Mouse (Mus musculus): ENCODE data around the gene Me1. TPM values are rescaled to one million over a fixed set of nuclear protein-coding genes. Genes with fewer than 3 reads are reported as not detected.

Me1 gene
- total RNA-seq, 2 experiments from 2014 or later, result 122 to 129 TPM

GRCm38 (mm10) chr9:86708921-86709320, 13.2 kb upstream of the Me1 start:
- no peak for DNase-seq

- no peak for DNase-seq
Measured at GRCm38 (mm10) chr9:86707431-86707830, 11.7 kb upstream of the Me1 start.

GRCm38 (mm10) chr9:86701844-86702243, 6.1 kb upstream of the Me1 start:
- DNase-seq, result no peak

DNA sequence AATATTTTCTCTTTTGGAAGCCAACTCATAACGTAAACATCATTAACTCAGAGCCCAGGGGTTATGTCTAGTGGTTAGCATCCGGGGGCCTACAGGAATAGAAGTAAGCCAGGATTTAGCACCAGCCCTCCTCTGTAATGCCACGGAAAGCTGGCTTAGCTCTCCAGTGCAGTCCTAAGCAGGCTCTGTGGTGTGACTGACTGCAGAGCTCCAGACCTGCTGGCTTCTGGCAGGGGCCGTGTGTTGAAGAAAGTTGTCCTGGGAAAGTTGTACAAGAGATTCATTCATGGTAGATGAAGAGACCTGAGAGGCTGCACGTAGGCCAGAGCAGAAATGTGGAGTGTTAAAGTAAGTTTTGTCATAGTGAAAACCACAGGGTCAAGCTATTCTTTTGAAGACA, 5.5 kb upstream of the Me1 start:
- DNase-seq, result no peak

DNA sequence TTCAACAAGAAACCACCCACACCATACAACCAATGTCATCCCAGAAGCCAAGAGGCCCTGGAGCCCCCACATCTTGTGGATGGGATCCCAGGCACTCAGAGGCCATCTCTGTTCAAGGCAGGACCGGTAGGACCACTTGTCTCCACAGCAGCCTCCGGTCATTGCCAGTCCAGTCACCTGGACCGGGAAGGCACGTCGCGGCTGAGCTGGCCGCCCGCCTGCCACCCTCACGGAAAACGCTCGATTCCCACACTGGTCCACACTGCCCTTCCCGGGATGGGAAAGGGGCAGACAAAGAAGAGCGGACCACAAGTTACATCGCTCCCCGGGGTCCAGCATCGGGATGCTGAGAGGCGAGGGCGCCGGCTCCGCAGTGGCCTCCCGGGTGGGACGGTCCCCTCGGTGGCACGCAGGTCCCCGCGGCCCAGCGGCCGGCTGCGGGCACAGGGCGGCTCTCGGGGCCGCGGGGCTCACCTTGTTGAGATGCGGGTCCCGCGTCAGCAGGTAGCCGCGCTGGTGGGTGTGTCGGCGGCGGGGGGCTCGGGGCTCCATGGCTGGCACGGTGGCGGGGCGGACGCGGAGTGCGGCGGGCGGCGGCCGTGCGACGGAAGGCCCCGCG, 445 bp downstream of the Me1 start:
- DNase-seq, result peak; percentile 15

DNA sequence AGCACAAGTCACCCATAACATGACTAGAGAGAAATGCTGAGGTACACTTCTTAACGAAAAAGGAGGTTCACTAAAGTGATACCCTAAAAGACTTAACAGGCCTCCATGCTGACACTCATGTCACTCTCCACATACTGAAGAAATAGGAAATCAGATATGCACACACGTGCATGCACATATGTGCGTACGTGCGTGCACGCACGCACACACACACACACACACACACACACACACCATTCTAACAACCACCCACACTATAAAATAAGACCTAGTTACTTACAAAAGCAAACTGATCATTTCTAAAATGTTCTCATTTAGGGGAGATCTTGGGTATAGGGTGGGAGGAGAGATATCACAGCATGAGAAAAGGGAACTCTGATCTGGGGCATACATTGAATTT, 1.1 kb downstream of the Me1 start:
- no peak for DNase-seq

DNA sequence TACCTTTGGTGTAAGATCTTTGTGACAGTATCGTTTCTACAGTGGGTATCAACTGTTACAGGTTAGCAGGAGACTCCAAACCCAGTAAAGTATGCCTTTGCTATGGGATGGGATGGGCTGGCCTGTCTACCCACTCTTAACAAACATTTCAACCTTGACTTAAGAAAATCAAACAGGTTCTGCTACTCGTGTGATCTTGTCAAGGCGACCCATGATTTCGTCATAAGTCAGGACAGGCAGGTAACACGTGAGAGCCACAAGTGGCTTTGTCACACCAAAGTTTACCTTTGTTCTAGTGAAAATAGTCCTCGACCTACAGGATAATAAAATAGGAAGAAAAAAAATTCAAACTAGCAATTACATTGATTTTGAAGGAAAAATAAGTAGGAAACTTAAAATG, 1.8 kb downstream of the Me1 start:
- no peak for DNase-seq

- no peak for DNase-seq
Measured at GRCm38 (mm10) chr9:86692676-86693075, 3.1 kb downstream of the Me1 start.

- DNase-seq, result no peak
Measured at GRCm38 (mm10) chr9:86692251-86692650, 3.5 kb downstream of the Me1 start.

DNA sequence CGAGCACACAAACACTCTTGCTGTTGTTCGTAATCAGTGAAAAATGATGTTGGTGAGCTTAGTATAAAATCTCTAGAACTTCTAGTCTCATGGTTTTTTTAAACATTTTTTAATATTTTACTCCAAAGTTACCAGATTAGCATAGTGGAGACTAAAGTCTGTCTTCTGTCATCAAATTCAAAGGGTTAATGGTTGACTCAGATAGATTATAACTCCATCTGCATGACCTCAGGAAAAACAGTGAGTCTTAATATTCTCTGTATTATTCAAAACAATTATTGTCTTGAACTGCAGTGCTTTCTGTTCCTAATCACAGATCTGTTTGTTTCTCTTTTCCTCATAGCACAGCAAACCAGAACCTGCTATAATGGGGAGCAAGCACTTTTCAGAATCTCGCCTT, 4.7 kb downstream of the Me1 start:
- DNase-seq, result no peak

DNA sequence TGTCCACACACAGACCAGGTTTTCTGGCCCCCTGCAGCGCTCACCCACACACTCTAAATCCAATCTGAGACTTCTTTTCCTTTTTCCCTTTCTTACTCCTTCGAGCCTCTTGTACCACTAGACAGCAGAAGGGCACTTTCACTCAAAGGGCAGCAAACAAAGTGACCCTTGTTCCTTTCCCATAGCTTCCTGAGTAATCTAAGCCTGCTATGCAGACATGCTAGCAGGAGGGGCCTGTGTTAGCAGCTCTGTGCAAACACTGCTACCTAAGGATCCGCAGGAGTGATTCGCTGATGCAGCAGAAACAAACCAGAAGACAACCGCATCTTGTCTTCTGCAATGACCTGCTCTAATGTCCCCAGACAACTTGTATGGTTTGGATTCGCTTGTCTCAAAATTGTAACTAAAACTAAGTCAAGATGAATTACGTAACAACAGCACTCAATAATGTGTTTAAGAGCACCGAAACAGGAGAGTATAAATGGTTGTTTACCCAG, 12.0 kb downstream of the Me1 start:
- no peak for DNase-seq

- DNase-seq, result no peak
Measured at GRCm38 (mm10) chr9:86682844-86683243, 12.9 kb downstream of the Me1 start.

DNA sequence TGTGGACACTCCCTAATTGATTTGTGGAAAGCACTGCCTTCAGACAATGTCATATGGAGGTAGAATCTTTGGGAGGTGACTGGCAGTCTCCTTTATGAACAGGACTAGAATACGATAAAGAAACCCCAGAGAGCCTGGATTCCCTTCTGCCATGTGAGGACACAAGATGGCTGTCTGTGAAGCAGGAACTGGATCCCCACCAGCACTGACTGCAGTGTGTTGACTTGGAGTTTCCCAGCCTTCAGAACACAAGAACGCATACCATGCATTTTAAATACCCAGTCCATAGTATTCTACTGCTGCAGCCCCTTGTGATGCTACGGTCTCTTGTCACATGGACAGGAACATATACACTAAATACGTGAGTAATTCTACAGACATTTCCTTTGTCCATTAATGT, 13.5 kb downstream of the Me1 start:
- no peak for DNase-seq

GRCm38 (mm10) chr9:86680431-86680830, 15.3 kb downstream of the Me1 start:
- DNase-seq, result no peak

GRCm38 (mm10) chr9:86679843-86680417, 15.8 kb downstream of the Me1 start:
- no peak for DNase-seq

GRCm38 (mm10) chr9:86676246-86676645, 19.5 kb downstream of the Me1 start:
- DNase-seq, result peak; percentile 23

DNA sequence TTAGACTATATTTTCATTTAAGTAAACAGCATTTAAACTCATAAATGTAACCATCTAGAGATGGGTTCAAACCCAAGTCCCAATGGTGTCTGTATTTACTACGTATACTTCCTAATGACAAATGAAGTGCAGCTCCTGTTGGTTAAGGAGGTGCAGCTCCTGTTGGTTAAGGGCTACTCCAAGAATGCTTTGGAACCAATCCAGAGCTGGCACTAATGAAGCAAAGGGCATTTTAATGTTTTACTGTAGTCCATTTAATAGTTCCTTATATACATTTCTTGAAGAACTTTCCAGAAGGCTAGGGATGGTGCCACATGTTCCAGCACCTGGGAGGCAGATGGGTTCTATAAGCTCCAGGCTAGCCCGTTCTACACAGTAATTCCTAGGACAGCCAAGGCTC, 20.3 kb downstream of the Me1 start:
- no peak for DNase-seq

DNA sequence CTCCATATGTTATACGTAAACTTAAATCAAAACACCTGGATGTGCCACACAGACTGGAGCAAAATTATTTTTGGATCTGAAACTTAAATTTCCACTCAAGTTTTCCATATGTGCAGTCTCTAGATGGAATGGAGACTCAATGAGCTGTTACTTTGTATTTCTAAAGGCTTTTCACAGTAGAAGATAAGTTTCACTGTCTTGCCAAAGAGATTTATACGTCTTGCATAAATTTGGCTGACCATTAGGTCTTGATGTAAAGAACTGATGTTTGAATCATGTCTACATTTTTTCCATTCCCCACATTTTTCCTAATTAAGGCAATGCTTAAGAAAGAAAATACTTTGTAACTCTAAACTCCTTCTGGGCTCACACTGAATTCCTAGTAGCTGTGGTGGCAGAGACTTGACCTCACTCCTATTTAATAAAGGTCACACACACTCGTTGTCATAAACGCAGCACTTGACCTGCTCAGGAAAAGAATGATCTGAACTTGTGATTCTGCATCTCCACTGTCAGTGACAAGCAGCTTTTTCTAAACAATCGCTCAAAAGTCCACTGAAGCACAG, 22.8 kb downstream of the Me1 start:
- DNase-seq, result no peak

DNA sequence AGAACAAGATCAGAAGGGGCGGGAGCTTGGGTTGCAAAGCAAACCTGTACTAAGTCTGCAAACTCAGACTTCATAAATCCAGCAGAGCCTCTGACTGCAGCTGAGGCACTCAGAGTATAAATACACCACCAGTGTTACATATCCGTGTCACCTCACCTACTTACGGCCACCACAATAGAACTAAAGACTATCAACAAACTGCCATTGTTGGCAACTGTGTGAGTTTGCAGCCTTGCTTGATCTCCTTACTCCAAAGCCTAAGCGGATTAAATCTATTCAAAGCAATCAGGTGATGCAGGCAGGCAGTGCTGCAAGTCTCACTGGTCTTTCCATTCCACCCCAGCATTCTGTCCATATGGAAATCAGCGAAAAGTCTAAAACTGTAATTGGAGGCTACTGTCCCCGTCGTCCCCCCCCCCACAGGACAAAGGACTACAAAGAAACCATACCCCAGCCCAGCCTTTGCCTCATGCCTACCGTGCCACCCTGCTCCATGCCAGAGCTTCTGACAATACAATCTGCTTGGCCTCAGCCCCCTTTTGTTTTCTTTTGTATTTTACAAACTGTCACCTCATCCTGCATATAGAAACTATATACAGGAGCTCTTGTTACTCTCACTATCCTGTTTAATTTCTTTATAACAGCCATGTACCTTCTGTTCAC, 27.0 kb downstream of the Me1 start:
- no peak for DNase-seq

GRCm38 (mm10) chr9:86667138-86667750, 28.5 kb downstream of the Me1 start:
- no peak for DNase-seq

GRCm38 (mm10) chr9:86661679-86662078, 34.1 kb downstream of the Me1 start:
- DNase-seq, result no peak

- no peak for DNase-seq
Measured at GRCm38 (mm10) chr9:86661266-86661665, 34.5 kb downstream of the Me1 start.

DNA sequence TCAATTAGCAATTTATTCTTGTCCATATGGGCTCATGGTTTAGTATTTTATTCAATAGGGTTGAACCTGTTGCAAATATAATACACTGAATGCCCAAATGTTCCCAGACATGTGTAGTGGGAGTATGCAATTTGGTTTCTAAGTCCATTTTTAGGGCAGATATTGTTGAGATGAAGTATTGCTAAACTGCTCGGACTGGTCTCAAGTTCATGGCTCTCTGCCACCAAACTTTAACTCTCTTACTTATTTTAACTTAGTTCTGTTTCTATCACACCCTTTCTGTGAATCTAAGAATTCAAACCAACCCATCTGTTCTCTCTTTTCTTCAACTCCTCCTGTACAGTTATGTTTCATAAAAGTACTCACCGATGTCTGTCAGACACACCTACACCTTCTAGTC, 35.4 kb downstream of the Me1 start:
- DNase-seq, result no peak

Data from gastrocnemius, postnatal 25 days (tissue).